Mouse (Mus musculus): ENCODE data around the gene Acads.
A peak's percentile ranks its signal among the peaks of the same experiment; 100 is the strongest.
"Not testable (repeated sequence)": the region's sequence is repeated elsewhere in the genome, so short reads cannot be mapped to it uniquely, and the experiment has no call there.

Acads gene

DNA sequence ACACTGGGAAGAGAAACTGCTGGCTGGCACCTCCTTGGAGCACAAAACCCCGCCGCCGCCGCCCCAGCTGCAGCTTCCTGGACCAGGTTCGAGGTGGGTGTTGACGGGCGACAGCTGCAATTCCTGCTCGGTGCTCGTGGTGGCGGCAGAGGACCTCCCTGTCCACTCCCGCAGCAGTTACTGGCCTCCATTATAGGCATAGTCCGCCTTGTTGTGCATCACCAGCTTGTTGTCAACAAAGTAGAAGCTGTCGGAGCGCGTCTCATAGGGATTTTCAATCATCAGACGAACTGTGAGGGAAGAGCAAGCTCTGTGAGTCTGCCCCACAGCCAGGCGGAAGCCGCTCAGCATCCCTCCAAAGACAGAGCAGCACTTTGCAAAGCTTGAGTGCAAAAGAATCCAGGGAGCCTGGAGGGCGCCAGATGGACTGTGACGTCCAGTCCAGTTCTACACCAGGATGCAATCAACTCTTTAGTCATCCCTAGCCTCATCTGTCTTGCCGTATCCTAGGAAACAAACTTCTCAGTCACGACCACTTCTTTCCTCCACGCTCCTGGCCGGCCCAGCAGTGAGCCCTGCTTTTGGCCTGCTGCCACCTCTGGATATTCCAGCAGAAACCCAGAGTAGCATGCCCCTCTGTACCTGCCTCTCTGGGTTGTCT lies 6.2 kb upstream of the Acads start:
- DNase-seq (ENCODE audit: low spot score in 2 of 2), result peak; percentile 72 to 84

DNA sequence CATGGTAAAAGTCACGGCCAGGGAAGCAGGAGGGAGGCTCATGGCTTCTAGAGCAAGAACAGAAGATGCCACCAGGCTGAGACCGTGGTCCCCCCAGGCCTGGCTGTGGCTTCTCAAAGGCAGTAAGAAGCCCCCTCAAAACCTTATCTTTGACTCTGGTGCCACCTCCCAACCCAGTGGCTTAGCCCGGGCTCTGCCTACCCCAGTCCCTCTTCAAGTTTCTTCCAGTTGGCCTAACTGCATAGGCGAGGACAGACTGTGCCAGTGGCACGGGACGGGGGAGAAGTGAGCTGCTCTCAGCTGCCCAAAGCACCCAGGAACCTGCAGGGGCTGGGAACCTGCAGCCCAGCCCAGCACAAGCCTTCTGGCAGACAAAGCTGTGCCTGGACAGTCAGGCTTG lies 5.5 kb upstream of the Acads start:
- no peak for DNase-seq (ENCODE audit: low spot score in 2 of 2)

DNA sequence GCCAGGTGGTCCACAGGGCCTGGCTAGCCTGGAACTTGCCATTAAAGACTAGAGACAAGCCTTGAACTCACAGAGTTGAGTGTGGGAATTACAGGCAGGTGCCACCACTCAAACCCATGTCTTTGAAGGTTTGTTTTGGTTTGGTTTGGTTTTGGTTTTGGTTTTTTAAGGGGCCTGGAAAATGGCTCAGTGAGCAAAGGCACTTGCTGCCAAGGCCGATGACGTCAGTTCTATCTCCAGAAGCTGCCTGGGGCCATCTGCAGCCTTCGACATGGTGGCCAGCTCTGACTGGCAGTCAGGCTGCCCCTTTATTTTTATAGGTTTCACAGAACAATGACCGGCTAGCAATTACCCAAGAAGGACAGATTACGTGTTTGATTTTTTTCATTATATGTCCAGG lies 1.8 kb upstream of the Acads start:
- DNase-seq (ENCODE audit: low spot score in 2 of 2), result no peak

DNA sequence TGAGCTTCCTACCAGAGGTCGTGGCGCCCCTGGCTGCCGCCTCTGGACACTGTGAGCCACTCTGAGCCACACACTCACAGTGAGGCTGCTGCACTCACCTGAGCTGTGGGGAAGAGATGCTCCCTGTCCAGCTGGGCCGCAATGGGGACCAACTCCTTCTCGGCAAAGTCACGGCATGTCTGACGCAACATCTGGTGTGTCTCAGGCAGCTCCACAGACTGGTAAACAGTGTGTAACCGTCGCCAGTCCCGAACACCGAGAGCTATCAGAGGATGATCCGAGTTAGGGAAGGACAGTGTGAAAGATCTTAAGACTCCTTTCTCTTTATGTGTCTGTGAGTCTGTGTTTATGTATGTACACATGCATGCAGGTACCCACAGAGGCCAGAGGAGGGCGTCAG lies 1.7 kb downstream of the Acads start:
- no peak for DNase-seq (ENCODE audit: low spot score in 2 of 2)

DNA sequence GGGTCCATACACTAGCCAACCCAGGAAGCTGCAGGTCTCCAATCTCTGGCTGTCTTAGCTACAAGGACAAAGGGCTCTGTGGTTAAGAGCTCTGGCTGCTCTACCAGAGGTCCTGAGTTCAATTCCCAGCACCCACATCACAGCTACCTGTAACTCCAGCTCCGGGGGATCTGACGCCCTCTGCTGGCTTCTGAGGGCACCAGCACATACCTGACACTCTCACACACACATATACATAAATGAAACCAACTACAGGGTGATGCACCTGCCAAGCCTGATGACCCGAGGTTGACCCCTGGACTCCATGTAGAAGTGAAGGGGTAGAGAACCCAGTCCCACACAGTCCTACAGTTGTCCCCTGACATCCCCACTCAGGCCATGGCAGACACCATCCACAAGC lies 2.7 kb downstream of the Acads start:
- DNase-seq (ENCODE audit: low spot score in 2 of 2), result no peak

DNA sequence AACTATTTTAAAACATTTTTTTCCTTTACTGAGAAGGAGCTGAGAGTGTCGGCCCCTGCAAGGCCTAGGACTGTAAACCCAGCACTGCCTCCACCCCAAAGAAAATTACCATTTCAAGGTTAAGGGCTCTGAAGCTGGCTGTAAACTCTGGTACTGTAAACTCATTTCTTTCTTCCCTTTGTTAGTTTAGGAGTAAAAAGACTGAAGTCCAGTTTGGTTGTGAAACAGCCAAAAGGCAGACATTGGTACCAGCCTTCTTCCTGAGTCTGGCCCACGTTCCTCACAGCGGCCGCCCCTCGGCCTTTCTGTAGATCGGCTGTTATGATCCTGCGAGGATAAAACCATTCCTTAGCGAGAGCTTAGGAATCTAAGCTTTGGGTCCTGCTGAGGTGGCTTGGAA lies 4.6 kb downstream of the Acads start:
- no peak for DNase-seq (ENCODE audit: low spot score in 2 of 2)

DNA sequence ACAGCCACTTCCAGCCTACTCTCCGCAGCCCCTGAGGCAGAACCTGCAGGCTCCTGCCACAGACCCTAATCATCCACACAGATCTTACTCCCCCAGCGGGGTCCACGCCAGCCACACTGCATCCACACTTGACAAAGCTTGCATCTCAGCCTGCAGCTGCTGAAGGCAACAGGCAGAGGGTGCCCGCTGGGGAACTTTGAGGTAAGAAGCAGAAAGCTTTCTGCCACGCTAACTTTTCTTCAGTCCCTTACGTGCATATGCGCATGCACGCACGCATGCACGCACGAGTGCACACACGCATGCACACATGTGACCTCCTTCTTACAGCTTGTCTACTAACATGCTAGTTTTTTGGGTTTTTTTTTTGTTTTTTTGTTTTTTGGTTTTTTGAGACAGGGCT lies 5.9 kb downstream of the Acads start:
- DNase-seq (ENCODE audit: low spot score in 2 of 2), result no peak

DNA sequence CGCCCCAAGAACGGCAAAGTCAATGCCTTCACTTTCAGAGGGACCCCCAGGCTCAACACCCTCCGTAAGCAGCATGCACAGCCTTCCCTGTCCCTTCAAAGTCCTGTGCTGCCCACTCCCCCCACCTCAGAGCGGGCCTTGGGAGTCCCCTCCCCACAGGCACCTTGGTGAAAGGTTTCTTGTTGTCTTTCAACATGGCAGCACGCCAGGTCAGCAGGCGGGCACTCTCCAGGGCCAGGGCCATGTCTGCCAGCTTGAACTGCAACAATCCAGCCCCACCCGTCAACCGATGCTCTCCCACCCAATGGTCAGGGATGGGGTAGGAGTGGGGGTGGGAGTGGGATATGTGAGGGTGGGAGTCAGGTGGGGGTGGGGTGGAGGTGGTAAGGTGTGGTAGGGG lies 8.0 kb downstream of the Acads start:
- DNase-seq (ENCODE audit: low spot score in 2 of 2), result no peak

DNA sequence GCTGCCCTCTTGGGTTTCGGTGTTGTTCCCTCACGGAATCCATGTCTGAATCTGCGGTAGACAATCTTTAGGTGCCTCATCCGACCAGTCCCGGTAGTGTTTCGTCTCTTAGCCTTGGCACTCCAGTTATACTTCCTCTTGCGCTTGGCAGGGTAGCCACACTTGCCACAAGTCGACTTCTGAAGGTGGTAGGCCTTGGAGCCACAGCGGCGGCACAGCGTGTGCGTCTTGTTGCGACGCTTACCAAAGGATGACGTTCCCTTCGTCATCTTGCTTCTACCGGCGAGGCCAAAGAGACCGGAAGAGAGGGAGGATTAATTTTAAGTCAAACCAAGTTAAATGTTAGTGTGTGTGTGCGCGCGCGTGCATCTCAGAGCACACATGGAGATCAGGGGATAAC lies 15.9 kb downstream of the Acads start:
- DNase-seq (ENCODE audit: low spot score in 2 of 2), result not testable (repeated sequence)

DNA sequence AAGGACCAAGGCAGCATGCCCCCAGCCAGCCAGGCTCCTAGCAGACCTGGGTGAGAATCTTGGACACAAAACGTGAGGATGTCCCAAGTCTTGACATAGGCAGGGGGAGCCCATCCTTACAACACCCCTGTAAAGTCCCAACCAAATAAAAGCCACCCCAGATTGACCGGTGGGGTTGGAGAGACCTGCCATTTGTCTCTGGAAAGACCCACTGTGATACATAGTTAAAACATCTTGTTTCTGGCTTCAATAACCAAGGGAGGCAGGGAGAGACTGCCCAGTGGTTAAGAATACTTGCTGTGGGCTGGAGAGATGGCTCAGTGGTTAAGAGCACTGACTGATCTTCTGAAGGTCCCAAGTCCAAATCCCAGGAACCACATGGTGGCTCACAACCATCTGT lies 16.9 kb downstream of the Acads start:
- DNase-seq (ENCODE audit: low spot score in 2 of 2), result no peak

DNA sequence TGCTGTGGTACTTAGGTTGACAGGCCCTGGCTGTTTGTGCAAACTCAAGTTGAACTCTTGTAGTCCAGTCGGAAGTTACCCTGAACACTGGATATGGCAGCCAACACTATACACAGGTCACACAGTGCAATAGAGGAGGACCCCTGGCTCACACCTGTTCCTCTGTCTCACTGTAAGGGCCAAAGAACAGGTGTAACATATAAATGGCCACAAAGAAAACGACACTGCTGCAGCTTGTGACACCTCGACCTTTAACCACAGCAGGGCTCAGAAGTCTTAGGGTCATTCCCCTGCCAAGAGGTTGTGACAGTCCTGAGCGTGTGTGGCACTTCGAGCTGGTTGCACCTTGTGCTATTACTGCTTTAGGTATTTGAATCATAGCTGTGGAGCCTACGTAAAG lies 18.7 kb downstream of the Acads start:
- DNase-seq (ENCODE audit: low spot score in 2 of 2), result no peak

DNA sequence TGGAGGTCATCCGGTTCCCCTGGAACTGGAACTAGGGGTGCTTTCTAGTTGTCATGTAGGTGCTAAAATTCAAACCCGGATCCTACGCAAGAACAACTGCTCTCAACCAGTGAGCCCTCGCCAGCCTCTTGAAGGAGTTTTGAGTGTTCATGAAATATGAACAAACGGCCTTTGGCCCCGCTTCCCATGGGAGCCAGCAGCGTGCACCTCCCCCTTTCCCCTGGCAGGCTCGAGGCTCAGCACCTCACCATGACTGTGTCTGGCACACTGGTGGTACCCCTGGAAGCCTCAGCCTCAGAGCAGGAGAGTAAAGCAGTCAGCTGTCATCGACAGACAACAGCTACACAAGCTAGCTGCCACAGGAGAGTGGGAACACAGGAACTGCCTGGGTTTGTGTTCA lies 19.2 kb downstream of the Acads start:
- DNase-seq (ENCODE audit: low spot score in 2 of 2), result no peak

DNA sequence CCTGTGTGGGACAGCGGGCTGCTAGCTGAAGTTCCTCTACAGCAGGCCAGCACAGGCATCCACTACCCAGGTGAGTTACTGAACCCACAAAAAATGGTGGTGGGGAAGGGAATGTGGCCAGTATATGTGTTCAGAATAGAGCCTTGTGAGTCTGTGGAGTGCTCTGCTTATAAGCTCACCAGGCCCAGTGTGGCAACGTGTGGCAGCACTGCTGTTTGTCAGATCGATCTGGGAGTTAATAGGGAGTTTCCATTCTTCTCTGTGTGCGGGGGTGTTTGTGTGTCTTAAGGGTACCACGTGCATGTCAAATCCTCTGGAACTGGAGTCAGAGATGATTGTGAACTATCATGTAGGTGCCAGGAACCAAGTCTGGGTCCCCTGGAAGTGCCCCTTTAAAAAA lies 19.6 kb downstream of the Acads start:
- DNase-seq (ENCODE audit: low spot score in 2 of 2), result no peak

DNA sequence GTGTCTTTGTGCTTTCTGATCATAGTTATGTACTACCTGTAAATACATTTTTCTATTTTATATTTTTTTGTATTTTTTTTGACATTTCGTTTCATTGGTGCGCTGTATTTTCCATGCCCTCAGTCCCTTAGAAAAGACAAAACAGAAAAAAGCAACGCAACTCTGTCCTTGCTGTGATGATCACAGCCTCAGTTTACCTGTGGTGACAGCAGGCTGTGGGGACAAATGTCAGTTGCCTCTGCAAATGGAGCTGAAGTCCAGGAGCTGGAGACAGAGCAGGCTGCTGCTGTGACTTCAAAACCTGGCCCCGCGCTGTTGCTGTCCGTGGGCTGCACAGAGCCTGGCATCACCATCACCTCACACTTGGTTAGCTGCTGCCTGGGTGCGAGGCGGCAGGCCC lies 21.0 kb downstream of the Acads start, which contains the start of gene Gm10401:
Gm10401 (minus strand) TSS at position 101 of the 400 bp plus-strand sequence.
- DNase-seq (ENCODE audit: low spot score in 2 of 2), result no peak

DNA sequence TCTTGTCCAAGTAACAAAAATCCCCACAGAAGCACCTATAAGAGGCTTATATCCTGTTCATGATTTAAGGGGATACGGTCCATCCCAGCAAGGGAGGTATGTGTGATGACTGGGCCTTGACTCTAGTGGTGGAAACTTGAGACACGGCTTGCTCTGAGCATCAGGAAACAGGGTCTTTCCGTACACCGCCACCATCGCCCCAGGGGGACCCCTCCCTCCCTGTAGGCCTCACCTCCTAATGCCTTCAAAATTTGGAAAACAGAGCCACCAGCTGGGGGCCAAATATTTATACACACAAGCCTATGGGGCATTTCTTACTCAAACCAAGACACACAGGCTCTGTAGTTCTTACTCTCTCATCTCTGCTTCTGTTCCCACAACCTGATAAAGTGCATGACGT lies 27.4 kb downstream of the Acads start:
- no peak for DNase-seq (ENCODE audit: low spot score in 2 of 2)

DNA sequence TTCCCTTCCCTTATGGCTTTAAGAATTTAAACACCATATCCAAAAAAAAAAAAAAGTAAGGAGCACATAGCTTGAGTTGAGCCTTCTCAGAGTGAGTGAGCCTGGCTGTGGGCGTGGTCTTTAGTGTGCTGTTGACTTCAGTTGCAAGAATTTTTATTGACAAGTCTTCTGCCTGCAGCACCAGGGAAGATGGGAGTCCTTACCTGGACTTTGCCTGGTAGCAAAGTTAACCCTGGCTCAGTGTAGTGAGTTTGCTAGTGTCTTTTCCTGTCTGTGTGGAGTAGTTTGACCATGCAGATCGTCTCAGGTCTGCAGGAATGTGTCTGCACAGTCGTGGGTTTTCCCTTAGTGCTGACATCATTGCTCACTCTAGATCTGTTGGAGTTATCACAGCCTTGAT lies 28.1 kb downstream of the Acads start:
- DNase-seq (ENCODE audit: low spot score in 2 of 2), result no peak

DNA sequence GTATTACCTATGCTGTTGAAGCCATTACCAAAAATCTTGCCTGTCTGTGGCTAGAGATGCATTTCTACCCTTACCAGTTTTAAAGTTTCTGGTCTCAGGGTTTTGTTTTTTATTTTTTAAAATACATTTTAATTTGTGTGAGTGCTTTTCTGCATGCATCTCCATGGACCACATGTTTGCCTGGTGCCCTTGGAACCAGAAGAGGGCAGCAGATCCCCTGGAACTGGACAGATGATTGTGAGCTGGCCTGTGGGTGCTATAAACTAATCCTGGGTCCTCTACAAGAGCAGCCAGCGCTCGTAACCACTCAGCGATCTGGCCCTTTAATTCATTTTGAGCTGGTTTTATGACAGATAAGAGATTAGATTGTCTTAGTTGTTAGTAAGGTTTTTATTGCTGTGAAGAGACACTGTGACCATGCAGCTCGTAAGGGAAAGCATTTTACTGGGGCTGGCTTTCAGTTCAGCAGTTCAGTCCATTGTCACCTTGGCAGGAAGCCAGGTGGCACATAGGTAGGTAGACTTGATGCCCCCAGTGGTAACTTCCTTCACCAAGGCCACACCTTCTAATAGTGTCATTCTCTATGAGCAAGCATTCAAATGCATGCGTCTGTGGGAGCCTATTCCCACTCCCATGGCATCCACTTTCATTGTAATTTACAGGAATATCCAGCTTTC lies 29.4 kb downstream of the Acads start:
- DNase-seq (ENCODE audit: low spot score in 2 of 2), result no peak

DNA sequence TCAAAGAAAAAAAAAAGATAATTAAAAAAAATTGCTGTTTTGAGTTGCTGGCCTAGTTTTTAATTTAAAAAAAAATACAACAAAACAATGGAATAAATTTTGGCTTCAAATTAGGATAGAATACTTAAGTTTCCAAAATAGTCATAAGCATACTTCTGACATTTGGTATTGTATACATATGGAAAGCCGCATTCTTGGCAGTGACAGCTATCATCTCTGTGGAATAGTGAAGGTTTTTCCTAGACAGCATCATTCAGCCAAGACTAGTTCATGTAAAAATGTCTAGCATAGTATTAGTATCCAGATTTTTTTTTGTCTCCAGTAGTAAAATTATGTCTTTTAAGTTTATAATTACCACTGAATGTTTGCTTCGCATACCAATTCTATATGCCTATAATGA lies 33.5 kb downstream of the Acads start:
- no peak for DNase-seq (ENCODE audit: low spot score in 2 of 2)

DNA sequence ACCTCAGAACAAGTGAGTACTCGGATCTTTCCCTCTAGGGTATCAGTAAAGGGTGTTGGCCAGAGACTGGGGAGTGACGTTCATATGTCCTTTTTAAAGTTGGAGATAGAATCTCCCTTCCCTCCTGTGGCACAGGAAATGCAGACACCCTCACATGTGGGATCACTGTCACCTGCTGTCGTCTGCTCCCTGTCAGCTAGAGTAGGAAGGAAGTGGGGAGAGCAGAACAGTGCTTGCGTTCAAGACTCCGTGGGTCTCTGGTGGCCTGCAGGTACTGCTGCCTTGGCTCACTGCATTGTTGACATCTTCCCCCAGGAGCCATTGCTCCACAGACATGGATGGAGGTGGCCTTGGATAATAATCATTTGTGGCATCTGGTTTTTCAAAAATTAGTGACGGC lies 35.7 kb downstream of the Acads start:
- DNase-seq (ENCODE audit: low spot score in 2 of 2), result no peak

DNA sequence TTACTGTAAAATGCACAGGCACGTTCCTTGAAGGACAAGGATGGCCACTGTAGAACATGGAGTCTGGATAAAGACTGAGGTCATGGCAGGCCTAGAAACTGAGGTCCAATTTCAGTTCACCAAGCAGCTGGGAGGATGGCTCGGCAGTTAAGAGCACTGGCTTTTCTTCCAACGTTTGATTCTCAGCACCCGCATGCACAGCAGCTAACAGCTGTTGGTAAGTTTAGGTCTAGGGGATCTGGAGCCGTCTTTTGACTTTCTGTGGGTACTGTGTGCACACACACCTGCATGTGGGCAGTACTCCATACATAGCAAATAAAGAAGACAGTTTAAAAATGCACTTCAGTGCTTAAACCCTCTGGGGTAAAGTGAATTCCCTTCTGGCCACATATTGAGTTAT lies 37.5 kb downstream of the Acads start:
- no peak for DNase-seq (ENCODE audit: low spot score in 2 of 2)

DNA sequence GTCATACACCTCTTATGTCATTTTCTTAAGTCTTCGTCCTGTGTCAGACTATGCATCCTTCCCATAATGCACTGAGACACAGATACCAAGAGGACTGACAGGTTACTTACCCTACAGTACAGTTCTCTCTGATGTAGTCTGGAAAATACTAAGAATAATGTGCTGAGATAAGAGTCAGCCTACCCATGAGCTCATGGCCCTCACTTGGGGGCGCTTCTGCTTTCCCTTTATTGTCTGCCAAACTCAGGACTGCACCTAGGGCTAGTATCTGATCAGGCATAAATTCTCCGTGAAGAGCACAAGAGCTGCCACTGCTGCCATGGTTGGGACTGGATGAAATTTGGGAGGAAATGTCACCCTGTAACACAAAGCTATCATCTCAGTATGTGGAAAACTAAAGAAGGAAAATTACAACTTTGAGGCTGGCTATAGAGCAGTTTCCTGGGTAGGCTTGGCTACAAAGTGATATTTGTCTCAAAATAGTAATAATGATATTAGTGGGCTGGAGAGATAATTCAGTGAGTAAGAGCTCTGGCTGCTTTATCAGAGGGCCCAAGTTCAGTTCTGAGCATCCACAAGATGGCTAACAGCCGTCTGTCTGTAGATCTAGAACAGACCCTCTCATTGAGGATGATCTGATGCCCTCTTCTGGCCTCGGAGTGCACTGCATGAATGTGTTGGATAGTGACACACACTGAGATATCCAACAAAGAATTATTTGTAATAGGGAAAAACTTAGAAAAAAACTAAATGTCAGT lies 42.8 kb downstream of the Acads start:
- DNase-seq (ENCODE audit: low spot score in 2 of 2), result peak; percentile 50 to 72

DNA sequence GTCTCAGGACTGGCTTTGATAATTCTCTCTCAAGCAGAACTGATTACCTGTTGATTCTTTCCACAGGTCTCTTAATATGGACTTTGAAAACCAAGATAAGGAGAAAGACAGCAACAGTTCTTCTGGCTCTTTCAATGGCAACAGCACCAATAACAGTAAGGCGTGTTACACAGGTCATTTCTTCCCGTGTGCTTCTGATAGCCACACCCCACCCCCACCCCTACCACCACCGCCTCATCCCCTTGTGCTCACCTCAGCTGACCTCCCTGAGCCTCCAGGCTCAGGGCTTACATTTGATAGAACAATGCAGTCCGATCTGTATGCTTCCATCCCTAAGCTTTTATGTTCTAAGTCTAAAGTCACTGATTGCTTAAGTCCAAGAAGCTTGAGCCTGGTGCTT lies 44.4 kb downstream of the Acads start:
- no peak for DNase-seq (ENCODE audit: low spot score in 2 of 2)

DNA sequence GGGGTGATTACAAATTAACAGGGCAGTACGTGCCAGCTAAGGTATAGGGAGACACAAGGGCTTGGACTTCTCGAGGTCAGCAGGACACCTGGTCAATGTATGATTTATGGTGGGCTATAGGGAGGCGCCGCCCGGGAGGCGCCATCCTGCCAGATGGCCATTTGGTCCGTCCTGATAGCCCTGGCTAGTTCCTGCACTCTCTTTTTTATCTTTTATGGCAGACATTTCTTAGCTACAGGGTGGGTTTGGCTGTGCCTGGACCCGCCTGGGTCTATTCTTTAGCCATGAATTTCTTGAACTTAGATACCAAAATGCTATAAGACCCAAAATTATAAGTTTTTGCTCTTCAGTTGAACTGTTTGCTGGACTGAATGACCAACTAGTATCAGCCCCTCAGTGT lies 45.8 kb downstream of the Acads start:
- not testable (repeated sequence) for DNase-seq (ENCODE audit: low spot score in 2 of 2)
